Mouse (Mus musculus): ENCODE measurements around the gene Ntng2. TPM values are rescaled to one million over a fixed set of nuclear protein-coding genes. Genes with fewer than 3 reads are reported as not detected.

Gene Ntng2
- polyA plus RNA-seq, 1 experiment from 2014 or later = 2.0 TPM

- no peak for ATAC-seq (ENCODE audit: low read depth)
- WGBS = 79% methylated on average over 3 of the region's 3 CpGs
These were observed 17.8 kb downstream of the Ntng2 start for GRCm38 (mm10) chr2:29235026-29235425.

GRCm38 (mm10) chr2:29234002-29234401 lies 18.8 kb downstream of the Ntng2 start:
- no peaks in the 10 kb centered on the region for H3K36me3 ChIP-seq
- ATAC-seq (ENCODE audit: low read depth) = no peak
- H3K4me1 ChIP-seq (replicated peaks) = peaks cover 5% of the 10 kb centered on the region; the same call in 1 of the 2 replicates
- 78% methylated on average over 4 of the region's 4 CpGs for WGBS
- no peak overlapping the region for H3K4me3 ChIP-seq
- no peaks in the 10 kb centered on the region for H3K27me3 ChIP-seq
- H3K9me3 ChIP-seq = no peaks in the 10 kb centered on the region
- H3K27ac ChIP-seq (replicated peaks) = no peak overlapping the region
- H3K4me2 ChIP-seq = no peak overlapping the region
- no peak overlapping the region for H3K9ac ChIP-seq

More at GRCm38 (mm10) chr2:29235026-29235425, 17.8 kb downstream of the Ntng2 start:
- H3K36me3 ChIP-seq = no peaks in the 10 kb centered on the region
- H3K9ac ChIP-seq = no peak overlapping the region
- H3K27me3 ChIP-seq = no peaks in the 10 kb centered on the region
- H3K4me1 ChIP-seq (replicated peaks) = peaks cover 4% of the 10 kb centered on the region; the same call in 1 of the 2 replicates
- no peaks in the 10 kb centered on the region for H3K9me3 ChIP-seq
- no peak overlapping the region for H3K4me2 ChIP-seq
- H3K4me3 ChIP-seq = no peak overlapping the region
- no peak overlapping the region for H3K27ac ChIP-seq (replicated peaks)

- H3K4me2 ChIP-seq = no peak overlapping the region
- peaks cover 5% of the 10 kb centered on the region; the same call in 1 of the 2 replicates for H3K4me1 ChIP-seq (replicated peaks)
- WGBS = 72% methylated on average over 9 of the region's 9 CpGs
- no peak for ATAC-seq (ENCODE audit: low read depth)
- no peak overlapping the region for H3K9ac ChIP-seq
- no peaks in the 10 kb centered on the region for H3K36me3 ChIP-seq
- no peaks in the 10 kb centered on the region for H3K27me3 ChIP-seq
- H3K4me3 ChIP-seq = no peak overlapping the region
- H3K27ac ChIP-seq (replicated peaks) = no peak overlapping the region
- no peaks in the 10 kb centered on the region for H3K9me3 ChIP-seq
These were observed 22.5 kb downstream of the Ntng2 start for GRCm38 (mm10) chr2:29230191-29230835.

- H3K4me3 ChIP-seq = no peak overlapping the region
- no peaks in the 10 kb centered on the region for H3K36me3 ChIP-seq
- no peak overlapping the region for H3K9ac ChIP-seq
- H3K4me1 ChIP-seq (replicated peaks) = peaks cover 10% of the 10 kb centered on the region
- no peak overlapping the region for H3K4me2 ChIP-seq
- no peak for ATAC-seq (ENCODE audit: low read depth)
- no peaks in the 10 kb centered on the region for H3K9me3 ChIP-seq
- H3K27me3 ChIP-seq = no peaks in the 10 kb centered on the region
- 78% methylated on average over 4 of the region's 4 CpGs for WGBS
- no peak overlapping the region for H3K27ac ChIP-seq (replicated peaks)
These were observed 26.1 kb downstream of the Ntng2 start for GRCm38 (mm10) chr2:29226671-29227070.

GRCm38 (mm10) chr2:29223591-29224262 lies 29.1 kb downstream of the Ntng2 start:
- WGBS = 48% methylated on average over 7 of the region's 7 CpGs
- Histone ChIP-seq H3K9me3 (no peaks in the 10 kb centered on the region), H3K27ac (replicated peaks) (no peak overlapping the region), H3K27me3 (no peaks in the 10 kb centered on the region), H3K4me2 (no peak overlapping the region), H3K4me3 (no peak overlapping the region), H3K4me1 (replicated peaks) (peaks cover 5% of the 10 kb centered on the region), H3K9ac (no peak overlapping the region), H3K36me3 (no peaks in the 10 kb centered on the region)
- no peak for ATAC-seq (ENCODE audit: low read depth)

GRCm38 (mm10) chr2:29222302-29222701 lies 30.5 kb downstream of the Ntng2 start:
- 0% methylated on average over 4 of the region's 4 CpGs for WGBS
- Histone ChIP-seq H3K9ac (no peak overlapping the region), H3K27me3 (no peaks in the 10 kb centered on the region), H3K4me2 (no peak overlapping the region), H3K4me1 (replicated peaks) (peaks cover 10% of the 10 kb centered on the region), H3K36me3 (no peaks in the 10 kb centered on the region), H3K9me3 (no peaks in the 10 kb centered on the region), H3K4me3 (no peak overlapping the region), H3K27ac (replicated peaks) (no peak overlapping the region)
- ATAC-seq (ENCODE audit: low read depth) = no peak

- Histone ChIP-seq H3K4me2 (no peak overlapping the region), H3K9ac (no peak overlapping the region), H3K4me3 (no peak overlapping the region), H3K36me3 (no peaks in the 10 kb centered on the region), H3K27me3 (no peaks in the 10 kb centered on the region), H3K27ac (replicated peaks) (no peak overlapping the region), H3K4me1 (replicated peaks) (peaks cover 10% of the 10 kb centered on the region), H3K9me3 (no peaks in the 10 kb centered on the region)
- ATAC-seq (ENCODE audit: low read depth) = no peak
- 93% methylated on average over 5 of the region's 5 CpGs for WGBS
These were observed 34.0 kb downstream of the Ntng2 start for GRCm38 (mm10) chr2:29218831-29219230.

- no peak overlapping the region for H3K9ac ChIP-seq
- no peaks in the 10 kb centered on the region for H3K9me3 ChIP-seq
- ATAC-seq (ENCODE audit: low read depth) = peak; percentile 32; the same call in 1 of the 2 replicates
- H3K4me3 ChIP-seq = no peak overlapping the region
- H3K27ac ChIP-seq (replicated peaks) = no peak overlapping the region
- 61% methylated on average over 10 of the region's 10 CpGs for WGBS
- H3K36me3 ChIP-seq = no peaks in the 10 kb centered on the region
- H3K27me3 ChIP-seq = no peaks in the 10 kb centered on the region
- no peak overlapping the region for H3K4me2 ChIP-seq
- peaks cover 10% of the 10 kb centered on the region for H3K4me1 ChIP-seq (replicated peaks)
These were observed 34.9 kb downstream of the Ntng2 start for GRCm38 (mm10) chr2:29217897-29218296.

- Histone ChIP-seq H3K4me2 (no peak overlapping the region), H3K9ac (no peak overlapping the region), H3K9me3 (no peaks in the 10 kb centered on the region), H3K4me3 (no peak overlapping the region), H3K27ac (replicated peaks) (no peak overlapping the region), H3K27me3 (no peaks in the 10 kb centered on the region), H3K4me1 (replicated peaks) (peaks cover 6% of the 10 kb centered on the region), H3K36me3 (no peaks in the 10 kb centered on the region)
- no peak for ATAC-seq (ENCODE audit: low read depth)
- WGBS = 88% methylated on average over 5 of the region's 5 CpGs
These were observed 35.8 kb downstream of the Ntng2 start for GRCm38 (mm10) chr2:29217042-29217441.

GRCm38 (mm10) chr2:29216286-29217012 lies 36.4 kb downstream of the Ntng2 start:
- Histone ChIP-seq H3K36me3 (no peaks in the 10 kb centered on the region), H3K4me1 (replicated peaks) (peaks cover 5% of the 10 kb centered on the region; the same call in 1 of the 2 replicates), H3K9ac (no peak overlapping the region), H3K4me2 (no peak overlapping the region), H3K27me3 (no peaks in the 10 kb centered on the region), H3K4me3 (no peak overlapping the region), H3K9me3 (no peaks in the 10 kb centered on the region), H3K27ac (replicated peaks) (no peak overlapping the region)
- 50% methylated on average over 8 of the region's 8 CpGs for WGBS
- no peak for ATAC-seq (ENCODE audit: low read depth)

GRCm38 (mm10) chr2:29206156-29206555 lies 46.6 kb downstream of the Ntng2 start:
- no peaks in the 10 kb centered on the region for H3K27me3 ChIP-seq
- ATAC-seq (ENCODE audit: low read depth) = no peak
- H3K27ac ChIP-seq (replicated peaks) = no peak overlapping the region
- no peak overlapping the region for H3K9ac ChIP-seq
- H3K4me3 ChIP-seq = no peak overlapping the region
- no peaks in the 10 kb centered on the region for H3K4me1 ChIP-seq (replicated peaks)
- H3K9me3 ChIP-seq = no peaks in the 10 kb centered on the region
- no peaks in the 10 kb centered on the region for H3K36me3 ChIP-seq
- WGBS = 15% methylated on average over 8 of the region's 8 CpGs
- no peak overlapping the region for H3K4me2 ChIP-seq

GRCm38 (mm10) chr2:29201223-29201955 lies 51.4 kb downstream of the Ntng2 start:
- H3K4me3 ChIP-seq = no peak overlapping the region
- WGBS = 64% methylated on average over 11 of the region's 11 CpGs

More at GRCm38 (mm10) chr2:29201223-29201955, 51.4 kb downstream of the Ntng2 start:
- H3K4me1 ChIP-seq (replicated peaks) = no peaks in the 10 kb centered on the region
- H3K4me2 ChIP-seq = no peak overlapping the region
- H3K27ac ChIP-seq (replicated peaks) = no peak overlapping the region
- no peaks in the 10 kb centered on the region for H3K9me3 ChIP-seq
- no peaks in the 10 kb centered on the region for H3K36me3 ChIP-seq
- ATAC-seq (ENCODE audit: low read depth) = no peak
- peaks cover 11% of the 10 kb centered on the region for H3K27me3 ChIP-seq
- no peak overlapping the region for H3K9ac ChIP-seq
